Mouse (Mus musculus) right cerebral cortex, postnatal 4 days (tissue): Measurements from ENCODE around the gene Ccdc141.
"Not testable (repeated sequence)": the region's sequence is repeated elsewhere in the genome, so short reads cannot be mapped to it uniquely, and the experiment has no call there.

Experiments used
- DNase-seq: peaks from one replicate; pipeline ENCODE4 v3.0.0-alpha.2; 2022

The Ccdc141 gene

GRCm38 (mm10) chr2:77042912-77043311 is 127.5 kb downstream of the Ccdc141 start:
- no peak for DNase-seq

DNA sequence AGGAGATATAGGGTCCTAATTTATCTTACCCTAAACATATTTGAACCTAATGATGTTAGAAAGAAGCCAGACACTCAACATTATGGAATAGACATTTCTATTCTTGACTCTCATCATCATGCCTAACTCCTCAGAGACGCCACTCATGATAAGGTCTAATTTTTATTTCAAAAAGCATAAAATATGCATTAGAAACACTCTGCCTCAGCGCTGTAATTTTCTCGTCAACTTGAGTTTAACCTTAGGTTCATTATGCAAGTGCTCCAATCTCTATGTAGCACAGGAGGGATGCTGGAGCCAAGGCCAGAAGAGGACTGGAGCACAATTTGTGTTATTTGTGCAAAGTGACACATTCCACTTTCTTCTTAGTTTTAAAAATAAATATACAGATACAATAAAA is 130.8 kb downstream of the Ccdc141 start:
- no peak for DNase-seq

DNA sequence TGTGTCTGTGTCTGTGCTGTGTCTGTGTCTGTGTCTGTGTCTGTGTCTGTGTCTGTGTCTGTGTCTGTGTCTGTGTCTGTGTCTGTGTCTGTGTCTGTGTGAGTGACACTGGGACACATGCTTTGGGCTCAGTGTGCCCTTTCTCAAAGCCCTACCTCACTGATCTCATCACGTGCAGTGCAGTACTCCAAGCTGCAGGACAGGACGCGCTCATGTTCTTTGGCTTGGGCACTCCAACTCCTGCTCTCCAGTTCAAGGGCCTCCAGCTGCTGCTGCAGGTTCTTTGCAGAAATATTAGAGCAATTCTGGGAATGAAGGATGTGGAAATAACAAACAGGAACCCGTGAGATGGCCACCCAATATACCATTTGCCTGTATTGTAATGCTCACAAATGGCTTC is 131.2 kb downstream of the Ccdc141 start:
- DNase-seq: no peak

DNA sequence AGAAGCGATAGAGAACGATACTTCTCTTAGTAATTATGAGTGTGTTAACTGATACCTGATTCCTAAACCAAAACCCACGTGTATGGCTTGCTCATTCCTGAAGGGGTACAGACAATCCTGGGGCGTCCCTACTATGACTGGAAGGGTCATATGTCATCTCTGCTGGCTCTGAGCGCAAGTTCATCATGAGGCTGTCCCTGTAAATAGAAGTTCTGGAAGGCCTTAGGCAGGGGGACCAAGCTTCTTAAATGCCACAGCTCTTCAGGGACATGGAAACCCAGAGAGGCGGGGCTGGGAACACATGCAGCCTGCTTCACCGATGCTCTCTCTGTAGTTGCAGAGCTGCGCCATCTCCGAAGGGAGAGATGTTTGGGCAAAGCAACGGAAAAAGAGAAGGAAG is 133.2 kb downstream of the Ccdc141 start:
- no peak for DNase-seq

GRCm38 (mm10) chr2:77034112-77034511 is 136.3 kb downstream of the Ccdc141 start:
- no peak for DNase-seq

GRCm38 (mm10) chr2:77033322-77034060 is 136.9 kb downstream of the Ccdc141 start:
- no peak for DNase-seq

GRCm38 (mm10) chr2:77020649-77021048 is 149.8 kb downstream of the Ccdc141 start:
- no peak for DNase-seq

GRCm38 (mm10) chr2:77017735-77018134 is 152.7 kb downstream of the Ccdc141 start:
- DNase-seq: no peak

DNA sequence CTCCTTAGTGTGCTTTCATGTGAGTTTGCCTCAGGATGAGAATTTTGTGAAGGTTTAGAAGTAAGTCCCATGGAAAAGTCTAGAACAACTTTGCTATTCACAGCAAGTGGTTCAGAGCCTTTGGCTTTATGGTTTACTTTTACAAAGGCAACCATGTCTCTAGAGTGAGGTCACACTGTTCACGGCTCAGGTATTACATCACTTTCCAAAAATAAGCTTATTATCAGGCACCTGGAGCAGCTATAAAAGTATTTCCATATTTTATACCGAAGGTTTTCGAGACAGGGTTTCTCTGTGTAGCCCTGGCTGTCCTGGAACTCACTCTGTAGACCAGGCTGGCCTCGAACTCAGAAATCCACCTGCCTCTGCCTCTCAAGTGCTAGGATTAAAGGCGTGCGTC is 157.0 kb downstream of the Ccdc141 start:
- not testable (repeated sequence) for DNase-seq

- DNase-seq: no peak
Observed at GRCm38 (mm10) chr2:77011981-77012380, 158.5 kb downstream of the Ccdc141 start.

DNA sequence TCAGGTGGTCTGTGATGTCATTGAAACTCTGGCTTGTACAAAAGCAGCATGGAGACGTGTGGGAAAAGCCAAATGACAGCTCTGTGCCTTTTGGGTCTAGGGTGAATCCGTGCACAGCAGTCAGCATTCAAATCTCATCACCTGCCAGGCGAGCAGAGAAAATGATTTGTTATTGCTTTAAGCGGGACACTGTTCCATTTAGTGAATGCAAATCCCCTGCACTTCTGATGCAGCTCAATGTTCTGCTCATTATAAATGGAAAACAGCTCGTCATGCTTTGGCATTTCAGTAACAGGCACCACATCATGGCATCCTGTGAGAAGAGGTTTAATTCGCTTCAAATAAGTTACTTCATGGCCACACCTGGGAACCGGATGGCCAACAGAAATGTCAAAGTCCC is 163.4 kb downstream of the Ccdc141 start:
- DNase-seq: no peak

DNA sequence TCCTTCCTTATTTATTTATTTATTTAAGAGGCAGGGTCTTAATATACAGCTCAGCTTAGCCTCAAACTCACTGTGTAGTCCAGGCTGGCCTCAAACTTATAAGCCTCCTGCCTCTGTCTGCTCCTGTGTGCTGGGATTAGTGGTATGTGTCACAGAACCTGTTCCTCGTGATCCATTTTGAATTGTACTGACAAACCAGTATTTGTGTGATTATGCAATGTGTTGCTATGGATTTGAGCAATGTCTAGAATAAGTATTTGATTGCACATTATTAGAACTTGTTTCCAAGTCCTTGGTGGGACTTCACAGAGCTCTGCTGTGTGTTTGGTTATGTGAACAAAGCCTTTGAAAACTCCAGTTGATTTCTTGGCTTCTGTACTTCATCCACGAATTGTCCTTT is 167.3 kb downstream of the Ccdc141 start:
- no peak for DNase-seq

- DNase-seq: no peak
Observed at GRCm38 (mm10) chr2:76998351-76998750, 172.1 kb downstream of the Ccdc141 start.

- DNase-seq: no peak
Observed at GRCm38 (mm10) chr2:76992493-76993201, 177.8 kb downstream of the Ccdc141 start.

GRCm38 (mm10) chr2:76987317-76987716 is 183.1 kb downstream of the Ccdc141 start:
- no peak for DNase-seq

- no peak for DNase-seq
Observed at GRCm38 (mm10) chr2:76984384-76984783, 186.1 kb downstream of the Ccdc141 start.

DNA sequence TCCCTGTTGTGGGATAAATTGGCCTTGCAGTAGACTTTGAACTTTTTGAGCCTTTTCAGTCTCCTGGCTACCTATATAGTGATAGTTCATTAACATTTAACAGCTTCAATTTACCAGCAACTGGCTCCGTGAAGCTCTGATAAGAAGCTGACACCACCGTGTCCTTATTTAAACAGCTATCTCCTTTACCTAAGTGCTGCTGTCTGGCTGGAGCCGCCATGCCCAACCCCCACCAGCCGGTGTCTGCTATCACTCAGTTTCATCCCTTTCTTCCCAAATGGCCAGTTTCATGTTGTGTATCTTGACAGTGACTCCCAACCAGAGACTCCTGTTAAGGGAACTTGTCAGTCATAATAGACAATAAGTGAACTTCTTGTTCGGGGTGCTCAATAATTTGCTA is 186.8 kb downstream of the Ccdc141 start:
- no peak for DNase-seq

- DNase-seq: no peak
Observed at GRCm38 (mm10) chr2:76982391-76983145, 187.9 kb downstream of the Ccdc141 start, which contains the start of gene Ttn. Gene Ttn (minus strand): TSS chr2:76982547.

GRCm38 (mm10) chr2:76981717-76982116 is 188.7 kb downstream of the Ccdc141 start:
- DNase-seq: no peak

DNA sequence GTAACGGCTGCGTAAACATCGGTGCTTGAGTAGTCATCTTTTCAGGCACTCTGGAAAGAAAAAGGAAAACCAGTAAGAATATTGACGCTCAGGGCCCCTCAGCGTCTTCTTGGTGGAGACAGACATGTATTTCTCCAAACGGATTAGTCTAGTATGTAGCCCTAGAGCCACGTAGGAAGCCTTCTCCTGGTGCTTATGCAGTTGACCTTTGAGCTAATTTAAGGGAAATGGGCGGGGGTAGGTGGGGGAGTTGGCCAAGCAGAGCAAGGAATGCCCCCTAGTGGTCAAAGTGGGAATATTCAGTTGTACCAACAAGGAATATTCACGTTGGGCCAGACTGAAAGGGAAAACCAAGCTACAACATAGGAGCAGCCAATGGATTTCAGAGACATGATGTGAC is 190.3 kb downstream of the Ccdc141 start:
- DNase-seq: no peak

- DNase-seq: no peak
Observed at GRCm38 (mm10) chr2:76977650-76978049, 192.8 kb downstream of the Ccdc141 start.

DNA sequence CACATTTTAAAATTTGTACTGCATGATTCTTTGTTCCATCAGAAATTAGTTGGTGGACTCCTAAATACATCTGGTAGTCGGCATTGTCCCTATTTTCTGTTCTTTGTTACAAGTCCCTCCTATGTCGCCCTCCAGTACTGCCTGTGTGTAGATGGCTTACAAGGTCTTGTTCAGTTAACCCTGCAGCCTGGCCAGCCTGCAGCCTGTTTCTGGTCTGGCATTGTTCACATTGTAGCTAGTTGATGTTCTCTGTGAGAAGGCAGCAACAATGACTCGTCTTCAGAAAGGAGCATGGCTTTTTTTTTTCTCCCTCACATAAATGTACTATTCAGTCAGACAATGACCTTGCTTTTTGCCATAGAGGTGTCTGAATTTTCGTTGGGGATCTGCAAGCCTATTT is 198.4 kb downstream of the Ccdc141 start:
- no peak for DNase-seq

- DNase-seq: no peak
Observed at GRCm38 (mm10) chr2:76971069-76971468, 199.4 kb downstream of the Ccdc141 start.

- no peak for DNase-seq
Observed at GRCm38 (mm10) chr2:76970669-76971068, 199.8 kb downstream of the Ccdc141 start.
